Mouse (Mus musculus) gastrocnemius, postnatal 25 days (tissue): ENCODE measurements around the gene Nms. TPM values are rescaled to one million over a fixed set of nuclear protein-coding genes. Genes with fewer than 3 reads are reported as not detected.

Experiments
- total RNA-seq, 2 experiments: library from RNA; stranded (reverse); gene quantifications; 1 replicate in 1 of 2; 2 replicates in 1 of 2; pipeline ENCODE4 v1.2.3; 2021

Nms gene
- total RNA-seq, 2 experiments from 2014 or later = not detected

Other genes starting within 250 kb of the Nms start
- 1 to 10 TPM in 1 of 2 experiments, under 1 TPM in 1; 0.69 to 1.0 TPM for gene Lonrf2, start 102.4 kb upstream of the Nms start, total RNA-seq
- gene Chst10, start 41.0 kb upstream of the Nms start, total RNA-seq = under 1 TPM; 0.26 to 0.27 TPM
- gene Pdcl3, start 46.5 kb downstream of the Nms start, total RNA-seq = 10 to 100 TPM; 58.6 to 58.7 TPM